Mouse (Mus musculus) spleen, adult 2 months (tissue): Measurements from ENCODE around the gene Thap8.

Experiments
- CTCF ChIP-seq: fragments of 200-500 bp; IDR thresholded peaks from 2 replicates; pipeline ENCODE4 v1.5.1; 2011; ENCODE audit warnings: mild to moderate bottlenecking, inconsistent platforms; ENCODE audit not compliant: insufficient read depth, insufficient read length, insufficient replicate concordance; ENCODE audit errors: extremely low read depth
- POLR2A ChIP-seq: fragments of 200-500 bp; IDR thresholded peaks from 2 replicates; pipeline ENCODE4 v1.6.1; 2011; ENCODE audit warnings: low read depth, low read length, inconsistent platforms

DNA sequence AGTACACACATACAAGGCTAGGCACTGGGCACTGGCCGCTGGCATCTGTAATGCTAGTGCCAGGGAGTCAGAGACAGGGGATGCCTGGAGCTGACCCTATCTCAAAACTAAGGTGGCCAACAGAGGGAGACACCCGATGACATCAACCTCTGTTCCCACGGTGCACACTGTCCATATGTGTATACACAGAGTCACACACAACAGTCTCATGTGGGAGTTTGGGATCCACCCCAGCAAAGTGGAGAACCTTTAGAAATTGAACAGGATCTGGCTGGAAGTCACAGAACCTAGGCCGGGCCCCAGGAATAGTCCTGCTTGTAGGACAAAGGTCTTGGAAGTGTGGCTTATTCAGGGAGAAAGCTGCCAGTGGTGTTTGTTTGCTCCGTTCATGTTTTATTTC lies 14.4 kb downstream of the Thap8 start:
- no peak for TF ChIP-seq CTCF
- no peak for TF ChIP-seq POLR2A
